Mouse (Mus musculus) kidney, postnatal 0 days (tissue): ENCODE measurements around the gene Gsdma. TPM values are rescaled to one million over a fixed set of nuclear protein-coding genes. Genes with fewer than 3 reads are reported as not detected.
"Not testable (repeated sequence)": the region's sequence is repeated elsewhere in the genome, so short reads cannot be mapped to it uniquely, and the experiment has no call there.

ENCODE experiments used
- ATAC-seq: fragments of 200-750 bp; cut with Nextera tagmentation; replicated peaks from 2 replicates; pipeline ENCODE4 v1.8.0; 2017; ENCODE audit warnings: low read depth, moderate number of reproducible peaks, moderate TSS enrichment, moderate library complexity; ENCODE audit not compliant: low FRiP score
- DNase-seq: peaks from one replicate; pipeline ENCODE4 v3.0.0-alpha.2; 2016; ENCODE audit warnings: low spot score
- H3K27ac ChIP-seq: fragments of 300-500 bp; sonication (generic); 2 replicates; pipeline ENCODE4 v1.5.1; 2014; ENCODE audit warnings: mild to moderate bottlenecking
- H3K27me3 ChIP-seq: fragments of 300-500 bp; sonication (generic); 2 replicates; pipeline ENCODE4 v1.6.1; 2014; ENCODE audit warnings: low read length, mixed read lengths; ENCODE audit not compliant: insufficient read depth
- H3K36me3 ChIP-seq: fragments of 300-500 bp; sonication (generic); 2 replicates; pipeline ENCODE4 v1.6.1; 2014; ENCODE audit warnings: low read length, mixed read lengths; ENCODE audit not compliant: insufficient read depth
- H3K4me1 ChIP-seq: fragments of 300-500 bp; sonication (generic); replicated peaks from 2 replicates; pipeline ENCODE4 v1.6.1; 2014; ENCODE audit warnings: antibody characterized with exemption, low read length, mixed read lengths; ENCODE audit not compliant: insufficient read depth
- H3K4me2 ChIP-seq: fragments of 300-500 bp; sonication (generic); 2 replicates; pipeline ENCODE4 v1.6.1; 2014; ENCODE audit warnings: mild to moderate bottlenecking, low read length, moderate library complexity, mixed read lengths
- H3K4me3 ChIP-seq: fragments of 300-500 bp; sonication (generic); replicated peaks from 2 replicates; pipeline ENCODE4 v1.5.1; 2014; ENCODE audit warnings: low read depth, low read length
- H3K9ac ChIP-seq: fragments of 300-500 bp; sonication (generic); 2 replicates; pipeline ENCODE4 v1.6.1; 2014; ENCODE audit warnings: low read depth, low read length
- H3K9me3 ChIP-seq: fragments of 300-500 bp; sonication (generic); replicated peaks from 2 replicates; pipeline ENCODE4 v1.6.1; 2016; ENCODE audit warnings: low read length, inconsistent platforms, mixed read lengths
- CTCF ChIP-seq: IDR thresholded peaks from 2 replicates; pipeline ENCODE4 v1.5.1; 2016; ENCODE audit warnings: antibody characterized with exemption, low read depth, mild to moderate bottlenecking, moderate library complexity
- WGBS: fragments of 180-500 bp; shearing (Covaris S2); extraction: QIAGEN DNeasy Blood & Tissue Kit; methylation state at CpG from one replicate; pipeline ENCODE4 v1.1.7; 2014; 5-methylcytosine and 5-hydroxymethylcytosine counted together
- polyA plus RNA-seq: library from polyadenylated mRNA; unstranded; fragments of >200 nt; fragmentation: Nextera tagmentation; extraction: Ambion mirVana; gene quantifications from 2 replicates; pipeline ENCODE4 v1.2.1, GENCODE M21; 2015

Gsdma gene
- polyA plus RNA-seq, 1 experiment from 2014 or later, result 0.21 TPM

DNA sequence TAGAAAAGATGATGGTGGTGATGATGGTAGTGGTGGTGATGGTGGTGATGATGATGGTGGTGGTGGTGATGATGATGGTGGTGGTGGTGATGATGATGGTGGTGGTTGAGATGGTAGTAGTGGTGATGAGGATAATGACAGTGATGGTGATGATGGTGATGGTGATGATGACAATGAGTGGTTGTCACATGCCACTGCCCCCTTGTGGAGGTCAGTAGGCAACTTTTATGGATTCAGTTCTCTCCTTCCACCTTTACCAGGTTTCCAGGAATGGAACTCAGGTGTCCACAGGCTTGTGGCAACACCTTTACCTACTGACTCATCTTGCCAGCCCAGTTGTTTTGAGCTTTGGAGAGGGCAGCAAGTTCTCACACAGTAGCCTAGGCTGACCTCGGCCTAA is 15.9 kb downstream of the Gsdma start:
- no peak for ATAC-seq
- Histone ChIP-seq H3K4me2 (no peak overlapping the region), H3K27ac (no peak overlapping the region), H3K36me3 (no peaks in the 10 kb centered on the region), H3K4me1 (0 out of 2 replicates have a peak, but pooled peaks cover 3% of the 10 kb centered on the region), H3K27me3 (no peaks in the 10 kb centered on the region), H3K4me3 (no peak overlapping the region), H3K9ac (no peak overlapping the region), H3K9me3 (no peaks in the 10 kb centered on the region)
- DNase-seq, result no peak
- TF ChIP-seq CTCF, result peak; percentile 27; the same call in 1 of the 2 replicates
- WGBS, result 100% methylated on average over 1 of the region's 1 CpGs

DNA sequence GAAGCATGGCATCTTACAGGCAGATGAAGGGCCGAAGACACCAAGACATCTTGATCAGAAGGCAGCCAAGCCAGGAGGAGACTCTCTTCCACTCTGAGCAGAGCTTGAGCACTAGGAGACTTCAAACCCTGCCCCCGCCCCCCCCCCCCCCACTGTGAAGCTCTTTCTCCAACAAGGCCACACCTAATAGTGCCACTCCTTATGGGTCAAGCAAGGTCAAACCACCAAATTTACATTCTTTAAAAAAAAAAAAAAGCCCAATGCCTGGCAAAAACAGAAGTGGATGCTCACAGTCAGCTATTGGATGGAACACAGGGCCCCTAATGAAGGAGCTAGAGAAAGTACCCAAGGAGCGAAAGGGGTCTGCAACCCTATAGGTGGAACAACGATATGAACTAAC is 16.4 kb downstream of the Gsdma start:
- ATAC-seq, H3K9ac ChIP-seq: not testable (repeated sequence)
- WGBS, result 94% methylated on average over 4 of the region's 4 CpGs

DNA sequence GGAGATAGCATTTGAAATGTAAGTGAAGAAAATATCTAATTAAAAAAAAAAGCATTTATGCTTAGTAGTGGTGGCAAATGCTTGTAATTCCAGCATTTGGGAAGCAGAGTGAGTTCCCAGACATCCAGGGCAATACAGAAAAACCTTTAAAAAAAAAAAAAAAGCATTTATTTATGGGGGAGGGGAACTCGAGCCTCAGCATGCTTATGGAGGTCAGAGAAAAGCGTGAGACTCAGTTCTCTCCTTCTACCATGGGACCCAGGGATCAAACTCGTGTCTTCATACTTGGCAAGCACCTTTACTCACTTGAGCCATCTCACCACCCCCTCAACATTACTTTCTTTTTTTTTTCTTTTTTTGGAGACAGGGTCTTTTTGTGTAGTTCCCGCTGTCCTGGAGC is 17.0 kb downstream of the Gsdma start:
- no peak for ATAC-seq

More for the DNA sequence above, 16.4 kb downstream of the Gsdma start:
- H3K27me3 ChIP-seq, H3K27ac ChIP-seq, DNase-seq, H3K4me2 ChIP-seq, H3K4me1 ChIP-seq, H3K4me3 ChIP-seq, H3K9me3 ChIP-seq, H3K36me3 ChIP-seq: not testable (repeated sequence)

DNA sequence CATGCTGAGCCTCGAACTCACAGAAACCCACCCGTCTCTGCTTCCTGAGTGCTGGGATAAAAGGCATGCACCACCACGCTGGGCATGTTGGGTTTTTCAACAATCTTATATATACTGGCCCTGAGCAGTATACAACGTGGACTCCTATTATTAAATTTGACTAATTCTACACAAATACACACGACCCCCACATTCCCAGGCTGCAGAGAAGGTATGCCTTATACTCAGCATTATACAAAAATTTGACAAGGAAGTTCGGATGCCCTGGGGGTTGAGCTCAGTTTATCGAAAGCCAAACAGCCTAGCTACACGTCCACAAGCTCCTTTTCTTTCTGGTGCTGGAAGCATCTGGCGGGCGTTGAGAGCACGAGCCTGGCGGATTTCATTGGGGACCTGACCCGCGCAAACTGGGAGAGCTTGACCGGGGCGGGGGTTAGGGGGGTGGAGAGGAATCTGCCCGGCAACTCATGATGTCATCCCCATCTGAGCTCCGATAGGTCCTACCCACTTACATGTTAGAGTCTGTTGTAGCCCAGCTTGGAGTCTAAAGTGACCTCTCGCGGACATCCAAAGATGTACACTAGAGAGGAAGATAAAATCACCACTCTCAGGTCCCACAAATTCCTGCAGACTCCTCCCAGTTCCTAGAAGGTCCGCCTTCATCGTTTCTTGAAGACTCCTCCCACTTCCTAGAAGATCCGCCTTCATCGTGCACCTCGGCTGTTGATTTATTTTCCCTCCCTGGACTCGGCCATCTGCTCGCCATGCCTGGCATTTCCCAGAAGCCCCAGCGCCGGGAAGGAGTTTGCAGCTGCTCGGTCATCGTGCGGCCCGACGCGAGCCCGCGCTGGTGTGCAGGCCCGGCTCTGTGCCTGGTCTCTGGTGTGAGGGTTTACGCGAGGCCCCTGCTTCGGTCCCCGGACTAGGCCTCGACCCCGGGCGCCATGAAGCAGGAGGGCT is 17.9 kb downstream of the Gsdma start, which contains the start of gene Psmd3:
TSS of gene Psmd3 (plus strand) at position 769 of the 960 bp plus-strand sequence.
- 0 out of 2 replicates have a peak, but pooled peaks cover 3% of the 10 kb centered on the region for H3K4me1 ChIP-seq
- DNase-seq (peak; percentile 100), ATAC-seq (peak; percentile 92)
- H3K9ac ChIP-seq, result peak within 1 kb of the TSS; percentile 99
- peak within 1 kb of the TSS; percentile 99 for H3K4me3 ChIP-seq
- peak; percentile 70 for TF ChIP-seq CTCF
- H3K9me3 ChIP-seq, result no peaks in the 10 kb centered on the region
- 4% methylated on average over 45 of the region's 45 CpGs for WGBS
- peak within 1 kb of the TSS; percentile 93 for H3K27ac ChIP-seq
- peak within 1 kb of the TSS; percentile 62 for H3K4me2 ChIP-seq
- no peaks in the 10 kb centered on the region for H3K27me3 ChIP-seq
- H3K36me3 ChIP-seq, result peaks cover 19% of the 10 kb centered on the region; the same call in 1 of the 2 replicates

More for the DNA sequence above, 17.0 kb downstream of the Gsdma start:
- no peak overlapping the region for H3K4me3 ChIP-seq
- H3K9me3 ChIP-seq, result no peaks in the 10 kb centered on the region
- no peak overlapping the region for H3K4me2 ChIP-seq
- no peak overlapping the region for H3K27ac ChIP-seq
- H3K36me3 ChIP-seq, result peaks cover 10% of the 10 kb centered on the region; the same call in 1 of the 2 replicates
- H3K9ac ChIP-seq, result no peak overlapping the region
- 0 out of 2 replicates have a peak, but pooled peaks cover 3% of the 10 kb centered on the region for H3K4me1 ChIP-seq
- TF ChIP-seq CTCF, result no peak
- WGBS, result 88% methylated on average over 4 of the region's 4 CpGs
- H3K27me3 ChIP-seq, result no peaks in the 10 kb centered on the region
- DNase-seq, result no peak

DNA sequence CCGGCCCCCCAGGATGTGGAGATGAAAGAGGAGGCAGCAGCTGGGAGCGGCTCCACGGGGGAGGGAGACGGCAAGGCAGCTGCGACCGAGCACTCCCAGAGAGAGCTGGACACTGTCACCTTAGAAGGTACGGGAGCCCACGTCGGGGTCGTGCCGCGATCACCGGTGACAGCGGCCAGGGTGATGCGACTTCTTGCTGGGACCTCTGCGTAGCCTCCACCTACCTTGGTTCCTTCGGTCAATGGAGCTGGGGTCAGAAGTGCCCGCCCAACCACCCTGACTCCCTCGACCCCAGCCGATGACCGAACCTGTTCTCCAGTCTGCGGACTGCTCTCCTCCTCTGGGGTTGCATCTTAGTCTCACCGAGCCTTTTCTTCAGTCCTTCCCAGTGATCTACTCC is 18.7 kb downstream of the Gsdma start:
- peak overlapping the region; percentile 93 for H3K27ac ChIP-seq
- ATAC-seq (peak; percentile 1; the same call in 1 of the 2 replicates), DNase-seq (no peak)
- peaks cover 26% of the 10 kb centered on the region for H3K36me3 ChIP-seq
- H3K4me1 ChIP-seq, result 0 out of 2 replicates have a peak, but pooled peaks cover 3% of the 10 kb centered on the region
- WGBS, result 1% methylated on average over 23 of the region's 23 CpGs
- H3K9me3 ChIP-seq, result no peaks in the 10 kb centered on the region
- no peaks in the 10 kb centered on the region for H3K27me3 ChIP-seq
- TF ChIP-seq CTCF, result no peak
- H3K4me2 ChIP-seq, result peak overlapping the region; percentile 62
- H3K9ac ChIP-seq, result peak overlapping the region; percentile 99
- H3K4me3 ChIP-seq, result peak overlapping the region; percentile 99

DNA sequence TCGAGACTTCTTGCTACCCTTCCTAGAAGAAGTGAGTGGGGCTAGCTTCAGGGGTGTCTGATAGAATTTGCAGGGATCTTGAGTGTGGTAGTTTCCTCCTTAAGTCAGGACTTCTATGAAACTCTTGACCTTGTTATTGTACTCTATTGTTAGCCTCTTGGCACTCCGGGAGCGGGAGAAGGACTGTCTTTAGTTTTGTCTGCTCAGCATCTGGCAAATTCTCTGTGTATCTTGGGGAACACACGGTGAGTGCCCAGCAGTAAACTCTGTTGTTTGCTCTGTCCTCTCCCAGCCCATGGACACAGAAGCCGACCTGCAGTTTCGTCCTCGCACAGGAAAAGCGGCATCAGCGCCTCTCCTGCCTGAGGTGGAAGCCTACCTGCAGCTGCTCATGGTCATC is 21.5 kb downstream of the Gsdma start:
- WGBS, result 88% methylated on average over 9 of the region's 9 CpGs
- Histone ChIP-seq H3K4me1 (0 out of 2 replicates have a peak, but pooled peaks cover 3% of the 10 kb centered on the region), H3K9ac (no peak overlapping the region), H3K27ac (peak overlapping the region; percentile 38; the same call in 1 of the 2 replicates), H3K27me3 (no peaks in the 10 kb centered on the region), H3K4me2 (no peak overlapping the region), H3K4me3 (no peak overlapping the region), H3K9me3 (no peaks in the 10 kb centered on the region), H3K36me3 (peaks cover 42% of the 10 kb centered on the region)
- no peak for ATAC-seq
- no peak for DNase-seq
- no peak for TF ChIP-seq CTCF
